Mouse (Mus musculus) Patski (cell line): ENCODE measurements around the gene Mfsd10. TPM values are rescaled to one million over a fixed set of nuclear protein-coding genes. Genes with fewer than 3 reads are reported as not detected.

Source experiments
- ATAC-seq: fragments of 100-300 bp; one replicate; pipeline ENCODE4 v1.8.0; 2021
- CTCF ChIA-PET: fragments of 350-600 bp; sonication (Branson Sonifier 250); formaldehyde crosslinking; loops from one replicate; lab custom pipeline; 2022; ENCODE audit warnings: inconsistent platforms; lab: Charles Lee
- POLR2A ChIA-PET: fragments of 350-600 bp; sonication (Branson Sonifier 250); formaldehyde crosslinking; loops from one replicate; lab custom pipeline; 2022; ENCODE audit warnings: antibody characterized with exemption, inconsistent platforms; lab: Charles Lee
- DNase-seq: peaks from one replicate; pipeline ENCODE4 v3.0.0-alpha.2; 2011; ENCODE audit warnings: low read depth, low spot score
- H3K27me3 ChIP-seq: fragments of 371-371 bp; one replicate; pipeline ENCODE4 v1.5.1; 2021
- CTCF ChIP-seq: fragments of 100-300 bp; IDR thresholded peaks from one replicate; pipeline ENCODE4 v1.5.1; 2021
- in situ Hi-C: fragments of 300-500 bp; cut with MboI; formaldehyde crosslinking; loops from 3 replicates; pipeline ENCODE4 v1.11.1; 2018; ENCODE audit warnings: low pct_unique_long_range_greater_than_20kb, mixed read lengths
- polyA plus RNA-seq: library from polyadenylated mRNA; unstranded; gene quantifications from one replicate; pipeline ENCODE4 v1.2.3, GENCODE M21; 2021

The Mfsd10 gene
- polyA plus RNA-seq, 1 experiment from 2014 or later = 106 TPM

- DNase-seq (no peak), ATAC-seq (no peak)
- no peaks in the 10 kb centered on the region for H3K27me3 ChIP-seq
- in situ Hi-C loops = no loop called here
- ChIA-PET CTCF (interaction anchor here (0.8 to 1.5 kb wide), 4 partner anchors 8 to 68 kb away, joined by 3 to 4 read pairs (median 3); no protein-coding TSS in a partner anchor), POLR2A (no interaction called here)
- TF ChIP-seq CTCF = no peak
Measured at GRCm38 (mm10) chr5:34585216-34585615, 51.8 kb downstream of the Mfsd10 start.

Other genes starting within 250 kb of the Mfsd10 start
- 33.5 TPM for gene Tnip2, start 123.2 kb downstream of the Mfsd10 start, polyA plus RNA-seq
- gene Sh3bp2, start 111.4 kb downstream of the Mfsd10 start, polyA plus RNA-seq = 18.2 TPM
- gene Add1, start 63.5 kb downstream of the Mfsd10 start, polyA plus RNA-seq = 279 TPM
- gene Nop14, start 22.9 kb upstream of the Mfsd10 start, polyA plus RNA-seq = 56.8 TPM
- gene Grk4, start 23.2 kb upstream of the Mfsd10 start, polyA plus RNA-seq = 4.6 TPM
- 22.7 TPM for gene Htt, start 124.5 kb upstream of the Mfsd10 start, polyA plus RNA-seq